Mouse (Mus musculus): ENCODE results near the gene Sorcs2. TPM values are rescaled to one million over a fixed set of nuclear protein-coding genes. Genes with fewer than 3 reads are reported as not detected.
"Not testable (repeated sequence)": the region's sequence is repeated elsewhere in the genome, so short reads cannot be mapped to it uniquely, and the experiment has no call there.

Sorcs2 gene
- total RNA-seq, 2 experiments from 2014 or later: 0.94 to 2.3 TPM

GRCm38 (mm10) chr5:36258387-36259181, 139.4 kb downstream of the Sorcs2 start:
- DNase-seq: no peak
- TF ChIP-seq CTCF (IDR thresholded peaks at IDR 0.05): no peak
- intact Hi-C loops (cut with DNase I): no loop called here
- Histone ChIP-seq H3K27ac (no peak overlapping the region), H3K4me3 (no peak overlapping the region)

GRCm38 (mm10) chr5:36257008-36257407, 140.9 kb downstream of the Sorcs2 start:
- DNase-seq: no peak
- no peak for TF ChIP-seq CTCF (IDR thresholded peaks at IDR 0.05)
- Histone ChIP-seq H3K27ac (no peak overlapping the region), H3K4me3 (no peak overlapping the region)
- intact Hi-C loops (cut with DNase I): no loop called here

- DNase-seq: no peak
- intact Hi-C loops (cut with DNase I): no loop called here
- TF ChIP-seq CTCF (IDR thresholded peaks at IDR 0.05): no peak
- H3K4me3 ChIP-seq: no peak overlapping the region
- H3K27ac ChIP-seq: no peak overlapping the region
Measured at GRCm38 (mm10) chr5:36254642-36255516, 143.1 kb downstream of the Sorcs2 start.

DNA sequence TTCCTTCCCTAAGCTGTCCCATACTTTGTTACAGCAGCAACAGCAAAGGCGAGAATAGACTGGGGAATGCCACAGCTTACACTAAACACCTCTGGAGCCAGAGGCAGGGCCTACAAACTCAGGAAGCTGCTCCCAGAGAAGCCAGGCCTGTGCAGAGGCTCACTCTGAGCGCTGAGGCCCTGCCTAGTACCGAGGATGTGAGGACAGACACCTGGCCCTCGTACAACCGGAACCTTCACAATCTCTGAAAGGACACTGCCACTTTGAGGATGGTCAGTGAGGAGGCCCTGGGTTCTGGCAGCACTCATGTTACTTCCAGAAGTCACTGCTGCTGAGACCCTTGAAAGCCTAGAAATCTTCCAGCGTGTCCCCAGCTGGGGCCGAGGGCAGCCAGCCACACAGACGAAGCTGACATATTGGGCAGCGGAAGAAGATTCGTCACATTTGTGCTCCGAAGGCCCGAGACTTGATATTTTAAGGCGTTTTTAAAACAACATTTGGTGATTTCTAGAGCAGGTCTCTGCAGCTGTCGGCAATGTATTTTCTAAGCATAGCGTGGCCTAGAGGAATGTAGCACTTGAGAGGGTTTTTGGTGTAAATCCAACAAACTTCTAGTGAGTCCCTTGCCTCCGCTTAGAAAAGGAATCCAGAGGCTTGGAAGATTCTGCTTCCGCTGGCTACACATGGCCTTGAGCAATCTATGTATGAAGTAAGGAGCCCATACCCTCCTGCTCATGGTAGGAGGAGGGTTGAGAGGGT, 145.0 kb downstream of the Sorcs2 start:
- DNase-seq: no peak
- Histone ChIP-seq H3K27ac (no peak overlapping the region), H3K4me3 (no peak overlapping the region)
- TF ChIP-seq CTCF (IDR thresholded peaks at IDR 0.05): no peak
- intact Hi-C loops (cut with DNase I): no loop called here

DNA sequence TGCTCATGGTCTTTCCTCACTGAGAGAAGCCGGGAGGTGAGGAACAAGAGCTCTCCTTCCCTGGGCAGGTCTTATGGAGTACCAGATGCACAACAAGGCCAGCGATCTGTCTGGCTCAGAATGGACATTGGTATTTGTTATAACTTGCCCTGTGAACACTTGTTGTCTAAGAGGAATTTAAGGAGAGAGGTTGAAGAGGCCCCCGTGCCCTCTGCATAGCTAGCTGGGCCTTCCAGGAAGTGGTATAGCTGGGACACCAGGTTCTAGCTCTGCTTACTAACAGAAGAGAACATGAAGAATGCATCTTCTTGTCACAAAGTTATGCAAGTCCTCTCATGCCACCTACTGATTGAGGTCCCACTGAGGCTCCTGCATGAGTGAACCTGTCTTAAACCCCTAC, 149.9 kb downstream of the Sorcs2 start:
- intact Hi-C loops (cut with DNase I): no loop called here
- peak; percentile 1 for DNase-seq

GRCm38 (mm10) chr5:36237526-36237925, 160.4 kb downstream of the Sorcs2 start:
- H3K27ac ChIP-seq; intact Hi-C loops (cut with DNase I); DNase-seq; H3K4me3 ChIP-seq: not testable (repeated sequence)

More for the DNA sequence above, 149.9 kb downstream of the Sorcs2 start:
- no peak for TF ChIP-seq CTCF (IDR thresholded peaks at IDR 0.05)
- no peak overlapping the region for H3K27ac ChIP-seq
- no peak overlapping the region for H3K4me3 ChIP-seq

DNA sequence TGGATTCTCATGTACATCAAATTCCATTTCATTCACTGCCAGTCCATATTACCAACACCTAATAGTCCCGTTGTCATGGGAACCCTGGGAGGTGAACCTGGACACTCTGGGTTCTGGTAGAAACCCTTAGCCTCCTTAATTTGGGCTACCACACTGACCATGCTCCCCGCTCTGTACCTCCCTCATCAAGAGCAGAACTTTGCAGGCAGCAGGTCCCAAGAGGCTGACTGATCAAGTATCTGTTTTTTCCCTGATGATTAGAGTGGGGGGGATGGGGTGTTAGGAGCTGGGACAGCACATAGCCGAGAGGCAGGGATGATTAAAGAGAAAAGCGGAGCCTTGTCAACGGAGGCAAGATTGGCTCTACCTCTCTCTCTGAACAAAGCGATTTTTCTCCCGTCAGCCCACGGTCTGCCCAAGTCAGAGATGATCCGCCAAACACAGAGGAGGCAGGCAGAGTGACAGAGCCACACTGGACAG, 167.6 kb downstream of the Sorcs2 start:
- Histone ChIP-seq H3K4me3 (no peak overlapping the region), H3K27ac (no peak overlapping the region)
- intact Hi-C loops (cut with DNase I): no loop called here
- peak; percentile 2 for DNase-seq
- TF ChIP-seq CTCF (IDR thresholded peaks at IDR 0.05): no peak

DNA sequence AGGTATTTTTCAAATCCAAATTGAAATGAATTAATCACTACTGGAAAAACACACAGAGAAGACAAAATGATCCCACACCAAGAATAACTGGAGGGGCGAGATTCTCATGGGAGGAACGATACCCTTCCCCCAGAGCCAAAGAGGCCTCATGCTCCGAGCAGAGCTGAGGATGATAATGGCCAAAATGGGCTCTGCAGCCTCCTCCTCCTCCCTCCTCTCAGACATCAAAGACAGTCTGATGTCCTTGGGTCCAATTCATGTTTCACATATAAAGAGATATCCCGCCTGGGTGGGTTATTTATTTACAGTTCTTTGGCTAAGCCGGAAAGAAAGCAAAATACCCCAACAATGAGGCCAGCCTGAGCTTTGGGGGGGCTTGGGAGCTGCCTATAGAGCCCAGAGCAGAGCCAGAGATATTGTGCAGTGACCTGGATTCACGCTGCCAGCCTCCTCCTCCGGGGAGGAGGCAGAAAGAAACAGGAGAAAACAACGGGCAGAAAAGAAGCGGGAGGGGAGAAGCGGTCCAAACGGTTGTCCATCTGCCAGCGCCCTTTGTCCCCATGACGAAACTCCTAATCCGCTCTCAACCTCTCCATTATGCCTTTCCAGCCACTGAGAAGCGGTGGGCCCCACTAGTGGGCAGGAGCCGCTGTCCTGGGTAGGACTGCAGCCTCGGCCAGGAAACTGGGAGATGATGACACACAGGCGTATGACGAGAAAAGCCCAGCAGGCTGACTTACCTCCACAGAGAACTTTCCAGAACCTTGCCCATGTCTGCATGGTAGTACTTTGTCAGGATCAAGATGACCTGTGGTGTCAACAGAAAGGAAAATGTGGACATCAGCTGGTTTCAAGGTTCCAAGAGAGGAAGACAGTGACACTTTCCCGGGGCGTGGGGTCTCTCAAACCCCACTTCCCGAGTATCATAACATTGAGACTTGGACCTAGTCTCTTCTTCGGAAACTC, 169.3 kb downstream of the Sorcs2 start:
- no peak for TF ChIP-seq CTCF (IDR thresholded peaks at IDR 0.05)

DNA sequence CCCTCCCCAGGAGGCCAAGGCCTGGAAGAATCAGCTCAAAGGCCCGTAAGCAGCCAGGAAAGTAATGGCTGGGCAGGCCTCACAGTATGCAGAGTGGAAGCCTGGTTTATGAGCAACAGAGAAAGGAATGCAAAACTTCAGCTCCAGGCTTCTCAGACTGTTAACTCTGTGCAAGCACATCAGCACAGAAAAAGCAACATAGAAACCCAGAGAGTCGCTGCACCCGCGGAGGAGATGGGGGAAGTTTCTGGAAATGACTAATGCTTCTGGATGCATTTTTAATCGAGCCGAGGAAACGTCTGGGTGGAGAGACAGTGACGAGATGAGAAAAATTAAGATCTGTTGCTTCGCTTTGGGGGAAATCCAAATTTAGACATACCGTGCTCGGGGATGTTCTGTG, 171.6 kb downstream of the Sorcs2 start:
- intact Hi-C loops (cut with DNase I): no loop called here
- H3K4me3 ChIP-seq: no peak overlapping the region
- H3K27ac ChIP-seq: peak overlapping the region; percentile 69
- TF ChIP-seq CTCF (IDR thresholded peaks at IDR 0.05): no peak
- DNase-seq: peak; percentile 30

More for the DNA sequence above, 169.3 kb downstream of the Sorcs2 start:
- H3K27ac ChIP-seq: no peak overlapping the region
- intact Hi-C loops (cut with DNase I): no loop called here
- peak; percentile 11 for DNase-seq
- no peak overlapping the region for H3K4me3 ChIP-seq

GRCm38 (mm10) chr5:36225855-36226254, 172.1 kb downstream of the Sorcs2 start:
- H3K27ac ChIP-seq: peak overlapping the region; percentile 69
- H3K4me3 ChIP-seq: no peak overlapping the region
- intact Hi-C loops (cut with DNase I): no loop called here
- TF ChIP-seq CTCF (IDR thresholded peaks at IDR 0.05): no peak
- DNase-seq: peak; percentile 14

DNA sequence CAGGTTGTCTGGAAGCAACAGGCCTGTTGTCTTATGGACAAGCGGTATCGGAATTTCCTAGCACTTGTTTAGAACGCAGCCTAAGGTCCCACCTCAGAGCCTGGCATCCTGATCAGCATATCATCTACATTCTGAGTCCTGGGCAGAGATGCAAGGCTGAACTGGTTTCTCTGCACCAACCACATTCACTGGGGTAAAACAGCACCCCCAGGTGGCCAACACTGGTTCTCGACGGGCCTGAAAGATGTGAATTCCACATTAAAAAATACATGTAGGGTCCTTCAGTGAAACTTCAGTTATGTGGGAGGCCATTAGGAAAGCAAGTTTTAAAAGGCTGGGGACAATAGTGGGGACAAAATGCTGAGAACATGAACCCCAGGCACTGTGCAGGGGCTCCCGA, 174.2 kb downstream of the Sorcs2 start:
- no peak overlapping the region for H3K4me3 ChIP-seq
- peak; percentile 62 for DNase-seq
- H3K27ac ChIP-seq: no peak overlapping the region
- TF ChIP-seq CTCF (IDR thresholded peaks at IDR 0.05): peak; percentile 77
- intact Hi-C loops (cut with DNase I): loop anchor here (1.0 kb wide), 2 partner anchors 82 to 189 kb away; no protein-coding TSS in a partner anchor
